Mouse (Mus musculus): ENCODE measurements around the gene Tardbp. TPM values are rescaled to one million over a fixed set of nuclear protein-coding genes. Genes with fewer than 3 reads are reported as not detected.
A peak's percentile ranks its signal among the peaks of the same experiment; 100 is the strongest.

Tardbp gene
- polyA plus RNA-seq, 1 experiment from 2014 or later = 153 TPM

- WGBS = under 1% methylated on average over 49 of the region's 50 CpGs
- H3K27ac ChIP-seq (ENCODE audit: low read depth) = peak within 1 kb of the TSS; percentile 33; the same call in 1 of the 2 replicates
- no peaks in the 10 kb centered on the region for H3K9me3 ChIP-seq (ENCODE audit: control insufficient read depth, low read length)
Observed at GRCm38 (mm10) chr4:148591171-148591630, 35.6 kb downstream of the Tardbp start, which contains the start of gene Srm. TSS of gene Srm (plus strand) at chr4:148591503.

GRCm38 (mm10) chr4:148590421-148591170 is 36.2 kb downstream of the Tardbp start:
- peak; percentile 76 for DNase-seq (ENCODE audit: low spot score)
- no peak for ATAC-seq (replicated peaks; ENCODE audit: low FRiP score, low TSS enrichment, low read depth)

More at GRCm38 (mm10) chr4:148591171-148591630, 35.6 kb downstream of the Tardbp start, which contains the start of gene Srm:
- peak within 1 kb of the TSS; percentile 91 for H3K4me2 ChIP-seq (ENCODE audit: low read length)
- H3K4me3 ChIP-seq (ENCODE audit: low read depth, low read length) = peak within 1 kb of the TSS; percentile 76
- ATAC-seq (replicated peaks; ENCODE audit: low FRiP score, low TSS enrichment, low read depth) (peak; percentile 98), DNase-seq (ENCODE audit: low spot score) (peak; percentile 93)
- H3K27me3 ChIP-seq (replicated peaks; ENCODE audit: control insufficient read depth, insufficient read depth, low read length) = no peaks in the 10 kb centered on the region
- H3K36me3 ChIP-seq (ENCODE audit: control insufficient read depth, insufficient read depth, low read length) = peaks cover 33% of the 10 kb centered on the region
- peaks cover 11% of the 10 kb centered on the region for H3K4me1 ChIP-seq (replicated peaks; ENCODE audit: control insufficient read depth, insufficient read depth, low read length)
- H3K9ac ChIP-seq (ENCODE audit: low read length) = peak within 1 kb of the TSS; percentile 82

GRCm38 (mm10) chr4:148589565-148589964 is 37.3 kb downstream of the Tardbp start:
- Histone ChIP-seq H3K36me3 (ENCODE audit: control insufficient read depth, insufficient read depth, low read length) (peaks cover 16% of the 10 kb centered on the region), H3K4me1 (replicated peaks; ENCODE audit: control insufficient read depth, insufficient read depth, low read length) (peaks cover 11% of the 10 kb centered on the region), H3K4me3 (ENCODE audit: low read depth, low read length) (no peak overlapping the region), H3K4me2 (ENCODE audit: low read length) (peak overlapping the region; percentile 20), H3K9me3 (ENCODE audit: control insufficient read depth, low read length) (no peaks in the 10 kb centered on the region), H3K27me3 (replicated peaks; ENCODE audit: control insufficient read depth, insufficient read depth, low read length) (no peaks in the 10 kb centered on the region), H3K27ac (ENCODE audit: low read depth) (no peak overlapping the region), H3K9ac (ENCODE audit: low read length) (no peak overlapping the region)
- DNase-seq (ENCODE audit: low spot score) = no peak
- ATAC-seq (replicated peaks; ENCODE audit: low FRiP score, low TSS enrichment, low read depth) = 0 out of 2 replicates have a peak, but pooled peaks have one; percentile 12
- WGBS = 41% methylated on average over 6 of the region's 8 CpGs

More at GRCm38 (mm10) chr4:148590421-148591170, 36.2 kb downstream of the Tardbp start:
- Histone ChIP-seq H3K4me3 (ENCODE audit: low read depth, low read length) (peak overlapping the region; percentile 76), H3K9me3 (ENCODE audit: control insufficient read depth, low read length) (no peaks in the 10 kb centered on the region), H3K27me3 (replicated peaks; ENCODE audit: control insufficient read depth, insufficient read depth, low read length) (no peaks in the 10 kb centered on the region), H3K27ac (ENCODE audit: low read depth) (peak overlapping the region; percentile 20; the same call in 1 of the 2 replicates), H3K4me2 (ENCODE audit: low read length) (peak overlapping the region; percentile 91), H3K36me3 (ENCODE audit: control insufficient read depth, insufficient read depth, low read length) (peaks cover 27% of the 10 kb centered on the region), H3K9ac (ENCODE audit: low read length) (peak overlapping the region; percentile 20), H3K4me1 (replicated peaks; ENCODE audit: control insufficient read depth, insufficient read depth, low read length) (peaks cover 11% of the 10 kb centered on the region)
- 6% methylated on average over 18 of the region's 18 CpGs for WGBS

- Histone ChIP-seq H3K9me3 (ENCODE audit: control insufficient read depth, low read length) (no peaks in the 10 kb centered on the region), H3K27ac (ENCODE audit: low read depth) (no peak overlapping the region), H3K4me1 (replicated peaks; ENCODE audit: control insufficient read depth, insufficient read depth, low read length) (peaks cover 11% of the 10 kb centered on the region), H3K9ac (ENCODE audit: low read length) (no peak overlapping the region), H3K36me3 (ENCODE audit: control insufficient read depth, insufficient read depth, low read length) (peaks cover 9% of the 10 kb centered on the region), H3K27me3 (replicated peaks; ENCODE audit: control insufficient read depth, insufficient read depth, low read length) (no peaks in the 10 kb centered on the region), H3K4me3 (ENCODE audit: low read depth, low read length) (no peak overlapping the region), H3K4me2 (ENCODE audit: low read length) (no peak overlapping the region)
- 80% methylated on average over 9 of the region's 9 CpGs for WGBS
- DNase-seq (ENCODE audit: low spot score) (no peak), ATAC-seq (replicated peaks; ENCODE audit: low FRiP score, low TSS enrichment, low read depth) (no peak)
Observed at GRCm38 (mm10) chr4:148588793-148589192, 38.0 kb downstream of the Tardbp start.

GRCm38 (mm10) chr4:148586648-148587047 is 40.2 kb downstream of the Tardbp start:
- Histone ChIP-seq H3K4me1 (replicated peaks; ENCODE audit: control insufficient read depth, insufficient read depth, low read length) (0 out of 2 replicates have a peak, but pooled peaks cover 3% of the 10 kb centered on the region), H3K9me3 (ENCODE audit: control insufficient read depth, low read length) (no peaks in the 10 kb centered on the region), H3K36me3 (ENCODE audit: control insufficient read depth, insufficient read depth, low read length) (peaks cover 20% of the 10 kb centered on the region), H3K27ac (ENCODE audit: low read depth) (no peak overlapping the region), H3K4me2 (ENCODE audit: low read length) (no peak overlapping the region), H3K9ac (ENCODE audit: low read length) (no peak overlapping the region), H3K27me3 (replicated peaks; ENCODE audit: control insufficient read depth, insufficient read depth, low read length) (no peaks in the 10 kb centered on the region), H3K4me3 (ENCODE audit: low read depth, low read length) (no peak overlapping the region)
- ATAC-seq (replicated peaks; ENCODE audit: low FRiP score, low TSS enrichment, low read depth) = no peak
- 79% methylated on average over 9 of the region's 9 CpGs for WGBS
- DNase-seq (ENCODE audit: low spot score) = no peak

- ATAC-seq (replicated peaks; ENCODE audit: low FRiP score, low TSS enrichment, low read depth) = no peak
- Histone ChIP-seq H3K27ac (ENCODE audit: low read depth) (no peak overlapping the region), H3K27me3 (replicated peaks; ENCODE audit: control insufficient read depth, insufficient read depth, low read length) (no peaks in the 10 kb centered on the region), H3K36me3 (ENCODE audit: control insufficient read depth, insufficient read depth, low read length) (peaks cover 54% of the 10 kb centered on the region), H3K9me3 (ENCODE audit: control insufficient read depth, low read length) (no peaks in the 10 kb centered on the region), H3K4me2 (ENCODE audit: low read length) (no peak overlapping the region), H3K9ac (ENCODE audit: low read length) (no peak overlapping the region), H3K4me3 (ENCODE audit: low read depth, low read length) (no peak overlapping the region), H3K4me1 (replicated peaks; ENCODE audit: control insufficient read depth, insufficient read depth, low read length) (no peaks in the 10 kb centered on the region)
- DNase-seq (ENCODE audit: low spot score) = no peak
- 80% methylated on average over 4 of the region's 4 CpGs for WGBS
Observed at GRCm38 (mm10) chr4:148583257-148583656, 43.6 kb downstream of the Tardbp start.

- 84% methylated on average over 5 of the region's 5 CpGs for WGBS
- ATAC-seq (replicated peaks; ENCODE audit: low FRiP score, low TSS enrichment, low read depth) (no peak; the same call in 1 of the 2 replicates), DNase-seq (ENCODE audit: low spot score) (no peak)
- Histone ChIP-seq H3K27me3 (replicated peaks; ENCODE audit: control insufficient read depth, insufficient read depth, low read length) (no peaks in the 10 kb centered on the region), H3K9ac (ENCODE audit: low read length) (no peak overlapping the region), H3K4me2 (ENCODE audit: low read length) (no peak overlapping the region), H3K36me3 (ENCODE audit: control insufficient read depth, insufficient read depth, low read length) (peaks cover 72% of the 10 kb centered on the region), H3K4me1 (replicated peaks; ENCODE audit: control insufficient read depth, insufficient read depth, low read length) (no peaks in the 10 kb centered on the region), H3K9me3 (ENCODE audit: control insufficient read depth, low read length) (no peaks in the 10 kb centered on the region), H3K4me3 (ENCODE audit: low read depth, low read length) (no peak overlapping the region), H3K27ac (ENCODE audit: low read depth) (no peak overlapping the region)
Observed at GRCm38 (mm10) chr4:148581422-148581821, 45.4 kb downstream of the Tardbp start.

GRCm38 (mm10) chr4:148580765-148581164 is 46.1 kb downstream of the Tardbp start:
- no peak for ATAC-seq (replicated peaks; ENCODE audit: low FRiP score, low TSS enrichment, low read depth)
- H3K4me1 ChIP-seq (replicated peaks; ENCODE audit: control insufficient read depth, insufficient read depth, low read length) = no peaks in the 10 kb centered on the region
- no peak overlapping the region for H3K4me2 ChIP-seq (ENCODE audit: low read length)
- H3K4me3 ChIP-seq (ENCODE audit: low read depth, low read length) = no peak overlapping the region
- H3K9ac ChIP-seq (ENCODE audit: low read length) = no peak overlapping the region
- no peak for DNase-seq (ENCODE audit: low spot score)
- no peak overlapping the region for H3K27ac ChIP-seq (ENCODE audit: low read depth)
- H3K9me3 ChIP-seq (ENCODE audit: control insufficient read depth, low read length) = no peaks in the 10 kb centered on the region
- peaks cover 79% of the 10 kb centered on the region for H3K36me3 ChIP-seq (ENCODE audit: control insufficient read depth, insufficient read depth, low read length)
- WGBS = 87% methylated on average over 9 of the region's 9 CpGs
- H3K27me3 ChIP-seq (replicated peaks; ENCODE audit: control insufficient read depth, insufficient read depth, low read length) = no peaks in the 10 kb centered on the region
